Mouse (Mus musculus) liver, embryonic 15.5 days (tissue): Measurements from ENCODE around the gene Rab44. TPM values are rescaled to one million over a fixed set of nuclear protein-coding genes. Genes with fewer than 3 reads are reported as not detected.

Experiments
- ATAC-seq: fragments of 200-750 bp; cut with Nextera tagmentation; 2 replicates; pipeline ENCODE4 v1.8.0; 2017; ENCODE audit warnings: moderate number of reproducible peaks, mild to moderate bottlenecking, moderate library complexity; ENCODE audit not compliant: insufficient read depth
- H3K27ac ChIP-seq: fragments of 300-500 bp; sonication (generic); replicated peaks from 2 replicates; pipeline ENCODE4 v1.5.1; 2015; ENCODE audit warnings: mild to moderate bottlenecking, inconsistent platforms
- H3K27me3 ChIP-seq: fragments of 300-500 bp; sonication (generic); 2 replicates; pipeline ENCODE4 v1.6.1; 2015; ENCODE audit warnings: mild to moderate bottlenecking, inconsistent platforms
- H3K36me3 ChIP-seq: fragments of 300-500 bp; sonication (generic); replicated peaks from 2 replicates; pipeline ENCODE4 v1.6.1; 2015; ENCODE audit warnings: moderate library complexity, mild to moderate bottlenecking, inconsistent platforms
- H3K4me1 ChIP-seq: fragments of 300-500 bp; sonication (generic); replicated peaks from 2 replicates; pipeline ENCODE4 v1.6.1; 2015; ENCODE audit warnings: inconsistent platforms
- H3K4me2 ChIP-seq: fragments of 300-500 bp; sonication (generic); 2 replicates; pipeline ENCODE4 v1.6.1; 2015; ENCODE audit warnings: moderate library complexity, mild to moderate bottlenecking, inconsistent platforms
- H3K4me3 ChIP-seq: fragments of 300-500 bp; sonication (generic); replicated peaks from 2 replicates; pipeline ENCODE4 v1.5.1; 2015; ENCODE audit warnings: mild to moderate bottlenecking, inconsistent platforms
- H3K9ac ChIP-seq: fragments of 300-500 bp; sonication (generic); 2 replicates; pipeline ENCODE4 v1.6.1; 2015; ENCODE audit warnings: moderate library complexity, mild to moderate bottlenecking, inconsistent platforms
- H3K9me3 ChIP-seq: fragments of 300-500 bp; sonication (generic); replicated peaks from 2 replicates; pipeline ENCODE4 v1.6.1; 2016; ENCODE audit warnings: inconsistent platforms
- WGBS: fragments of 180-500 bp; shearing (Covaris S2); methylation state at CpG from one replicate; pipeline ENCODE4 v1.1.7; 2015; ENCODE audit warnings: mixed read lengths; ENCODE audit not compliant: insufficient replicate concordance; 5-methylcytosine and 5-hydroxymethylcytosine counted together
- polyA plus RNA-seq: library from polyadenylated mRNA; unstranded; fragments of >200 nt; fragmentation: Nextera tagmentation; extraction: Ambion mirVana; gene quantifications from 2 replicates; pipeline ENCODE4 v1.2.1, GENCODE M21; 2015

The Rab44 gene
- polyA plus RNA-seq, 1 experiment from 2014 or later = 7.8 TPM

GRCm38 (mm10) chr17:29137906-29138305 lies 24.0 kb downstream of the Rab44 start:
- Histone ChIP-seq H3K27ac (no peak overlapping the region), H3K9ac (no peak overlapping the region), H3K4me1 (no peaks in the 10 kb centered on the region), H3K36me3 (no peaks in the 10 kb centered on the region), H3K4me3 (no peak overlapping the region), H3K27me3 (no peaks in the 10 kb centered on the region), H3K4me2 (no peak overlapping the region), H3K9me3 (no peaks in the 10 kb centered on the region)
- WGBS = 86% methylated on average over 7 of the region's 7 CpGs
- ATAC-seq = no peak

- Histone ChIP-seq H3K27ac (no peak overlapping the region), H3K36me3 (no peaks in the 10 kb centered on the region), H3K27me3 (no peaks in the 10 kb centered on the region), H3K9ac (no peak overlapping the region), H3K9me3 (no peaks in the 10 kb centered on the region), H3K4me1 (no peaks in the 10 kb centered on the region), H3K4me2 (no peak overlapping the region), H3K4me3 (no peak overlapping the region)
- WGBS = 59% methylated on average over 3 of the region's 3 CpGs
- no peak for ATAC-seq
These were observed 27.6 kb downstream of the Rab44 start for GRCm38 (mm10) chr17:29141577-29141976.

- H3K36me3 ChIP-seq = no peaks in the 10 kb centered on the region
- no peak overlapping the region for H3K4me2 ChIP-seq
- H3K27ac ChIP-seq = no peak overlapping the region
- no peak for ATAC-seq
- no peaks in the 10 kb centered on the region for H3K9me3 ChIP-seq
- 63% methylated on average over 8 of the region's 8 CpGs for whole genome bisulfite sequencing
- no peak overlapping the region for H3K9ac ChIP-seq
- peaks cover 3% of the 10 kb centered on the region; the same call in 1 of the 2 replicates for H3K4me1 ChIP-seq
- no peak overlapping the region for H3K4me3 ChIP-seq
- no peaks in the 10 kb centered on the region for H3K27me3 ChIP-seq
These were observed 29.3 kb downstream of the Rab44 start for GRCm38 (mm10) chr17:29143266-29143665.

- WGBS = 74% methylated on average over 12 of the region's 12 CpGs
- no peaks in the 10 kb centered on the region for H3K9me3 ChIP-seq
- H3K27me3 ChIP-seq = no peaks in the 10 kb centered on the region
- no peak overlapping the region for H3K4me2 ChIP-seq
- no peak overlapping the region for H3K4me3 ChIP-seq
- no peak for ATAC-seq
- peaks cover 3% of the 10 kb centered on the region; the same call in 1 of the 2 replicates for H3K4me1 ChIP-seq
- no peak overlapping the region for H3K9ac ChIP-seq
- H3K27ac ChIP-seq = no peak overlapping the region
- H3K36me3 ChIP-seq = no peaks in the 10 kb centered on the region
These were observed 31.2 kb downstream of the Rab44 start for GRCm38 (mm10) chr17:29145101-29145500.

GRCm38 (mm10) chr17:29147273-29147672 lies 33.3 kb downstream of the Rab44 start:
- Histone ChIP-seq H3K4me2 (no peak overlapping the region), H3K27ac (no peak overlapping the region), H3K27me3 (no peaks in the 10 kb centered on the region), H3K9me3 (no peaks in the 10 kb centered on the region), H3K4me3 (no peak overlapping the region), H3K9ac (no peak overlapping the region), H3K4me1 (peaks cover 3% of the 10 kb centered on the region; the same call in 1 of the 2 replicates), H3K36me3 (no peaks in the 10 kb centered on the region)
- no peak for ATAC-seq
- 59% methylated on average over 14 of the region's 14 CpGs for WGBS

- 75% methylated on average over 6 of the region's 6 CpGs for WGBS
These were observed 33.8 kb downstream of the Rab44 start for GRCm38 (mm10) chr17:29147773-29148172.

GRCm38 (mm10) chr17:29149766-29150165 lies 35.8 kb downstream of the Rab44 start:
- no peak for ATAC-seq
- no peak overlapping the region for H3K27ac ChIP-seq
- WGBS = 50% methylated on average over 7 of the region's 7 CpGs

More at GRCm38 (mm10) chr17:29147773-29148172, 33.8 kb downstream of the Rab44 start:
- no peak overlapping the region for H3K4me3 ChIP-seq
- no peak overlapping the region for H3K4me2 ChIP-seq
- ATAC-seq = no peak
- no peak overlapping the region for H3K27ac ChIP-seq
- H3K36me3 ChIP-seq = no peaks in the 10 kb centered on the region
- no peaks in the 10 kb centered on the region for H3K27me3 ChIP-seq
- H3K9me3 ChIP-seq = no peaks in the 10 kb centered on the region
- H3K4me1 ChIP-seq = peaks cover 3% of the 10 kb centered on the region; the same call in 1 of the 2 replicates
- no peak overlapping the region for H3K9ac ChIP-seq

GRCm38 (mm10) chr17:29152547-29152946 lies 38.6 kb downstream of the Rab44 start:
- Histone ChIP-seq H3K27ac (no peak overlapping the region), H3K36me3 (no peaks in the 10 kb centered on the region), H3K4me2 (no peak overlapping the region), H3K4me1 (peaks cover 3% of the 10 kb centered on the region; the same call in 1 of the 2 replicates), H3K9me3 (no peaks in the 10 kb centered on the region), H3K27me3 (no peaks in the 10 kb centered on the region), H3K4me3 (no peak overlapping the region), H3K9ac (no peak overlapping the region)
- 45% methylated on average over 5 of the region's 5 CpGs for WGBS
- no peak for ATAC-seq

More at GRCm38 (mm10) chr17:29149766-29150165, 35.8 kb downstream of the Rab44 start:
- Histone ChIP-seq H3K36me3 (no peaks in the 10 kb centered on the region), H3K27me3 (no peaks in the 10 kb centered on the region), H3K9me3 (no peaks in the 10 kb centered on the region), H3K4me2 (no peak overlapping the region), H3K4me1 (peaks cover 3% of the 10 kb centered on the region; the same call in 1 of the 2 replicates), H3K9ac (no peak overlapping the region), H3K4me3 (no peak overlapping the region)

- ATAC-seq = no peak
- 45% methylated on average over 13 of the region's 13 CpGs for WGBS
- no peak overlapping the region for H3K4me2 ChIP-seq
These were observed 40.3 kb downstream of the Rab44 start for GRCm38 (mm10) chr17:29154247-29154646.

GRCm38 (mm10) chr17:29155355-29156135 lies 41.6 kb downstream of the Rab44 start:
- Histone ChIP-seq H3K4me2 (no peak overlapping the region), H3K36me3 (no peaks in the 10 kb centered on the region), H3K27ac (no peak overlapping the region), H3K27me3 (no peaks in the 10 kb centered on the region), H3K9ac (no peak overlapping the region), H3K9me3 (no peaks in the 10 kb centered on the region), H3K4me1 (no peaks in the 10 kb centered on the region; the same call in 1 of the 2 replicates), H3K4me3 (no peak overlapping the region)
- WGBS = 62% methylated on average over 12 of the region's 12 CpGs
- no peak for ATAC-seq

More at GRCm38 (mm10) chr17:29154247-29154646, 40.3 kb downstream of the Rab44 start:
- Histone ChIP-seq H3K27ac (no peak overlapping the region), H3K36me3 (no peaks in the 10 kb centered on the region), H3K27me3 (no peaks in the 10 kb centered on the region), H3K4me3 (no peak overlapping the region), H3K4me1 (no peaks in the 10 kb centered on the region; the same call in 1 of the 2 replicates), H3K9ac (no peak overlapping the region), H3K9me3 (no peaks in the 10 kb centered on the region)

GRCm38 (mm10) chr17:29156396-29156795 lies 42.5 kb downstream of the Rab44 start:
- no peak overlapping the region for H3K27ac ChIP-seq
- no peak overlapping the region for H3K4me3 ChIP-seq
- no peaks in the 10 kb centered on the region for H3K36me3 ChIP-seq
- H3K4me1 ChIP-seq = no peaks in the 10 kb centered on the region; the same call in 1 of the 2 replicates
- H3K27me3 ChIP-seq = no peaks in the 10 kb centered on the region
- no peak overlapping the region for H3K9ac ChIP-seq
- WGBS = 62% methylated on average over 16 of the region's 16 CpGs
- H3K4me2 ChIP-seq = no peak overlapping the region
- H3K9me3 ChIP-seq = no peaks in the 10 kb centered on the region
- ATAC-seq = no peak
